Mouse (Mus musculus) cortical plate, adult 2 months (tissue): ENCODE results near the gene Cd180.

Experiments
- CTCF ChIP-seq: fragments of 200-500 bp; IDR thresholded peaks from 2 replicates; pipeline ENCODE4 v1.5.1; 2011; ENCODE audit warnings: mild to moderate bottlenecking, control low read depth, low read length; ENCODE audit not compliant: insufficient read depth; ENCODE audit errors: extremely low read depth
- POLR2A ChIP-seq: fragments of 200-500 bp; IDR thresholded peaks from 2 replicates; pipeline ENCODE4 v1.6.1; 2011; ENCODE audit warnings: mild to moderate bottlenecking, low read length, control low read depth; ENCODE audit not compliant: insufficient read depth; ENCODE audit errors: extremely low read depth

- no peak for TF ChIP-seq POLR2A
- no peak for TF ChIP-seq CTCF
Observed at GRCm38 (mm10) chr13:102726876-102727275, 33.5 kb downstream of the Cd180 start.
